9 mouse cellular contexts compared by ENCODE assay signal in genomic region chr6:99439214-99439877, GRCm38 (mm10).
DNase-seq lines count a peak whose midpoint lies in the region; ATAC-seq and TF ChIP-seq lines count a peak whose summit lies in the region.
"Had no signal": no experiment of that assay in that cellular context is flagged by ENCODE, and none has a peak within 500 bp of the region (broad histone marks: within the 10 kb centered on the region; RNA-seq: fewer than 3 reads in every experiment).

No protein-coding gene starts in this region.

- H3K9me3 ChIP-seq in hindbrain, embryonic 15.5 days: no peaks in the 10 kb centered on the region
- no peaks in the 10 kb centered on the region for H3K9me3 ChIP-seq in midbrain, embryonic 10.5 days (replicated peaks)
- H3K9me3 ChIP-seq: G1E had no signal

- intact Hi-C loops in left cerebral cortex, postnatal 4 days (cut with DNase I): no loop called here

- H3K79me2 ChIP-seq in liver, adult 2 months (ENCODE audit: control insufficient read depth, insufficient read depth, low read length): peaks cover 6% of the 10 kb centered on the region; the same call in 1 of the 2 replicates

- H3K27me3 ChIP-seq in liver, adult 2 months (ENCODE audit: control insufficient read depth, insufficient read depth, low read length): no peaks in the 10 kb centered on the region
- H3K27me3 ChIP-seq in hindbrain, embryonic 15.5 days: no peaks in the 10 kb centered on the region
- no peaks in the 10 kb centered on the region for H3K27me3 ChIP-seq in midbrain, embryonic 10.5 days (ENCODE audit: low read depth, poor library complexity, severe bottlenecking)

- peak overlapping the region; percentile 5; the same call in 1 of the 2 replicates for H3K27ac ChIP-seq in liver, adult 2 months (replicated peaks; ENCODE audit: insufficient read depth, low read depth, low read length)
- H3K27ac ChIP-seq in embryonic fibroblast, embryonic 13.5 days (ENCODE audit: insufficient read depth, low read length): peak overlapping the region; percentile 92
- peak overlapping the region; percentile 37 for H3K27ac ChIP-seq in hindbrain, embryonic 15.5 days (replicated peaks)
- H3K27ac ChIP-seq in midbrain, embryonic 10.5 days (replicated peaks): peak overlapping the region; percentile 77

- peaks cover 7% of the 10 kb centered on the region; the same call in 1 of the 2 replicates for H3K4me1 ChIP-seq in liver, adult 2 months (ENCODE audit: control insufficient read depth, insufficient read depth, low read length)
- H3K4me1 ChIP-seq in embryonic fibroblast, embryonic 13.5 days (ENCODE audit: control insufficient read depth, insufficient read depth, low read length): peaks cover 19% of the 10 kb centered on the region
- peaks cover 22% of the 10 kb centered on the region for H3K4me1 ChIP-seq in hindbrain, embryonic 15.5 days (replicated peaks)
- peaks cover 41% of the 10 kb centered on the region for H3K4me1 ChIP-seq in midbrain, embryonic 10.5 days

- no peak for ATAC-seq in hindbrain, embryonic 15.5 days (ENCODE audit: low FRiP score, low read depth)

- H3K4me2 ChIP-seq in hindbrain, embryonic 15.5 days: peak overlapping the region; percentile 14

- H3K9ac ChIP-seq in liver, adult 2 months (ENCODE audit: low read depth, low read length): no peak overlapping the region
- no peak overlapping the region for H3K9ac ChIP-seq in hindbrain, embryonic 15.5 days

- TF ChIP-seq CTCF in liver, adult 2 months (IDR thresholded peaks at IDR 0.05; ENCODE audit: low read depth, low read length): no peak
- no peak for TF ChIP-seq CTCF in embryonic fibroblast, embryonic 13.5 days (IDR thresholded peaks at IDR 0.05; ENCODE audit: borderline replicate concordance, insufficient read depth, low read length)

- H3K4me3 ChIP-seq in liver, adult 2 months (ENCODE audit: insufficient read depth, low read depth, low read length): no peak overlapping the region
- H3K4me3 ChIP-seq in embryonic fibroblast, embryonic 13.5 days (ENCODE audit: insufficient read depth, low read length): no peak overlapping the region
- no peak overlapping the region for H3K4me3 ChIP-seq in hindbrain, embryonic 15.5 days
- peak overlapping the region; percentile 28; the same call in 1 of the 2 replicates for H3K4me3 ChIP-seq in midbrain, embryonic 10.5 days

- H3K36me3 ChIP-seq in liver, adult 2 months (ENCODE audit: control insufficient read depth, insufficient read depth, low read length): peaks cover 9% of the 10 kb centered on the region; the same call in 1 of the 2 replicates
- H3K36me3 ChIP-seq in hindbrain, embryonic 15.5 days: no peaks in the 10 kb centered on the region
- H3K36me3 ChIP-seq in midbrain, embryonic 10.5 days: peaks cover 15% of the 10 kb centered on the region

- no peak for DNase-seq in liver, adult 2 months (ENCODE audit: extremely low read depth, low read depth, low spot score)
- no peak for DNase-seq in liver
- DNase-seq in midbrain, embryonic 10.5 days (ENCODE audit: low spot score): peak; percentile 26
- no peak for DNase-seq in adrenal gland, postnatal 25 days
- DNase-seq in cerebellum, postnatal 4 days (ENCODE audit: low spot score in 2 of 2): no peak
- no peak for DNase-seq in left cerebral cortex, postnatal 4 days

- no peak for TF ChIP-seq POLR2A in liver, adult 2 months (IDR thresholded peaks at IDR 0.05; ENCODE audit: extremely low read depth, insufficient read depth, low read length)
- no peak for TF ChIP-seq POLR2A in embryonic fibroblast, embryonic 13.5 days (IDR thresholded peaks at IDR 0.05; ENCODE audit: low read depth, low read length)

- WGBS in liver, adult 2 months: 55% methylated on average over 9 of the region's 9 CpGs
- WGBS in hindbrain, embryonic 15.5 days: 7% methylated on average over 9 of the region's 9 CpGs
- 5% methylated on average over 9 of the region's 9 CpGs for WGBS in midbrain, embryonic 10.5 days

Comparison
In these comparisons a context has a peak if more than half of its experiments do, and no peak if none do; other contexts are left out.
1. H3K27ac ChIP-seq: peak in every context shown above with its lines; median percentile 92 in embryonic fibroblast, embryonic 13.5 days; 77 in midbrain, embryonic 10.5 days; 37 in hindbrain, embryonic 15.5 days; 5 in liver, adult 2 months.